Mouse (Mus musculus) cerebellum, adult 2 months (tissue): Measurements from ENCODE around the gene Cdr1.

ENCODE experiments used
- CTCF ChIP-seq: fragments of 200-500 bp; IDR thresholded peaks from 2 replicates; pipeline ENCODE4 v1.5.1; 2011; ENCODE audit warnings: low read depth, mild to moderate bottlenecking, control low read depth, low read length, moderate library complexity, borderline replicate concordance; ENCODE audit not compliant: insufficient read depth
- POLR2A ChIP-seq: fragments of 200-500 bp; IDR thresholded peaks from 2 replicates; pipeline ENCODE4 v1.6.1; 2011; ENCODE audit warnings: low read length, control low read depth, borderline replicate concordance; ENCODE audit not compliant: insufficient read depth

- no peak for TF ChIP-seq CTCF
- no peak for TF ChIP-seq POLR2A
Measured at GRCm38 (mm10) chrX:61185458-61185857, at the start of gene Cdr1.
